Mouse (Mus musculus) heart, embryonic 16.5 days (tissue): ENCODE results near the gene Arl11. TPM values are rescaled to one million over a fixed set of nuclear protein-coding genes. Genes with fewer than 3 reads are reported as not detected.
"Not testable (repeated sequence)": the region's sequence is repeated elsewhere in the genome, so short reads cannot be mapped to it uniquely, and the experiment has no call there.

Experiments
- ATAC-seq: fragments of 200-750 bp; cut with Nextera tagmentation; replicated peaks from 2 replicates; pipeline ENCODE4 v1.8.0; 2017; ENCODE audit warnings: moderate number of reproducible peaks; ENCODE audit not compliant: insufficient read depth, low FRiP score; ENCODE audit errors: extremely low read depth
- H3K27ac ChIP-seq: fragments of 300-500 bp; sonication (generic); 2 replicates; pipeline ENCODE4 v1.5.1; 2014; ENCODE audit warnings: mild to moderate bottlenecking, low read length, control low read depth, moderate library complexity
- H3K27me3 ChIP-seq: fragments of 300-500 bp; sonication (generic); 2 replicates; pipeline ENCODE4 v1.6.1; 2014; ENCODE audit warnings: low read length, mixed read lengths; ENCODE audit not compliant: control insufficient read depth, insufficient read depth
- H3K36me3 ChIP-seq: fragments of 300-500 bp; sonication (generic); 2 replicates; pipeline ENCODE4 v1.6.1; 2014; ENCODE audit not compliant: control insufficient read depth, insufficient read depth
- H3K4me1 ChIP-seq: fragments of 300-500 bp; sonication (generic); 2 replicates; pipeline ENCODE4 v1.6.1; 2014; ENCODE audit warnings: low read length, mixed read lengths; ENCODE audit not compliant: control insufficient read depth, insufficient read depth
- H3K4me2 ChIP-seq: fragments of 300-500 bp; sonication (generic); 2 replicates; pipeline ENCODE4 v1.6.1; 2014; ENCODE audit warnings: low read depth, mild to moderate bottlenecking, control low read depth, low read length
- H3K4me3 ChIP-seq: fragments of 300-500 bp; sonication (generic); 2 replicates; pipeline ENCODE4 v1.5.1; 2014; ENCODE audit warnings: mild to moderate bottlenecking, control low read depth, low read length
- H3K9ac ChIP-seq: fragments of 300-500 bp; sonication (generic); 2 replicates; pipeline ENCODE4 v1.6.1; 2014; ENCODE audit warnings: low read length, control low read depth
- H3K9me3 ChIP-seq: fragments of 300-500 bp; sonication (generic); replicated peaks from 2 replicates; pipeline ENCODE4 v1.6.1; 2016; ENCODE audit warnings: low read length; ENCODE audit not compliant: control insufficient read depth
- WGBS: fragments of 180-500 bp; shearing (Covaris S2); extraction: QIAGEN DNeasy Blood & Tissue Kit; methylation state at CpG from one replicate; pipeline ENCODE4 v1.1.7; 2014; 5-methylcytosine and 5-hydroxymethylcytosine counted together
- polyA plus RNA-seq: library from polyadenylated mRNA; unstranded; fragments of >200 nt; fragmentation: Nextera tagmentation; extraction: Ambion mirVana; gene quantifications from 2 replicates; pipeline ENCODE4 v1.2.1, GENCODE M21; 2015

Gene Arl11
- polyA plus RNA-seq, 1 experiment from 2014 or later = 1.3 TPM

- Histone ChIP-seq H3K9me3 (peaks cover 5% of the 10 kb centered on the region), H3K4me1 (no peaks in the 10 kb centered on the region), H3K36me3 (no peaks in the 10 kb centered on the region), H3K27me3 (no peaks in the 10 kb centered on the region), H3K27ac (no peak overlapping the region), H3K4me2 (no peak overlapping the region), H3K4me3 (no peak overlapping the region), H3K9ac (no peak overlapping the region)
- no peak for ATAC-seq
- WGBS = 78% methylated on average over 4 of the region's 4 CpGs
Measured at GRCm38 (mm10) chr14:61321200-61321599, 11.6 kb downstream of the Arl11 start.

- no peak overlapping the region for H3K27ac ChIP-seq
- H3K4me1 ChIP-seq = peaks cover 4% of the 10 kb centered on the region; the same call in 1 of the 2 replicates
- H3K4me3 ChIP-seq = no peak overlapping the region
- no peak for ATAC-seq
- no peaks in the 10 kb centered on the region for H3K27me3 ChIP-seq
- 93% methylated on average over 1 of the region's 1 CpGs for WGBS
- no peaks in the 10 kb centered on the region for H3K36me3 ChIP-seq
- H3K9ac ChIP-seq = no peak overlapping the region
- peaks cover 5% of the 10 kb centered on the region for H3K9me3 ChIP-seq
- no peak overlapping the region for H3K4me2 ChIP-seq
Measured at GRCm38 (mm10) chr14:61322740-61323139, 13.2 kb downstream of the Arl11 start.

GRCm38 (mm10) chr14:61327007-61327406 lies 17.5 kb downstream of the Arl11 start:
- WGBS = 27% methylated on average over 6 of the region's 6 CpGs
- H3K27me3 ChIP-seq, H3K36me3 ChIP-seq, H3K9me3 ChIP-seq, ATAC-seq, H3K9ac ChIP-seq, H3K4me3 ChIP-seq, H3K4me2 ChIP-seq, H3K27ac ChIP-seq: not testable (repeated sequence)
- peaks cover 14% of the 10 kb centered on the region for H3K4me1 ChIP-seq

- ATAC-seq = peak; percentile 74
Measured at GRCm38 (mm10) chr14:61327618-61328450, 18.3 kb downstream of the Arl11 start.

GRCm38 (mm10) chr14:61330591-61330990 lies 21.0 kb downstream of the Arl11 start:
- H3K9ac ChIP-seq = peak overlapping the region; percentile 46
- H3K9me3 ChIP-seq = no peaks in the 10 kb centered on the region
- peak overlapping the region; percentile 57 for H3K4me2 ChIP-seq
- peaks cover 14% of the 10 kb centered on the region for H3K4me1 ChIP-seq
- H3K36me3 ChIP-seq = no peaks in the 10 kb centered on the region
- peak overlapping the region; percentile 85 for H3K27ac ChIP-seq
- no peak for ATAC-seq
- 59% methylated on average over 11 of the region's 11 CpGs for WGBS
- no peaks in the 10 kb centered on the region for H3K27me3 ChIP-seq
- H3K4me3 ChIP-seq = no peak overlapping the region

More at GRCm38 (mm10) chr14:61327618-61328450, 18.3 kb downstream of the Arl11 start:
- Histone ChIP-seq H3K4me3 (peak overlapping the region; percentile 29), H3K4me1 (peaks cover 14% of the 10 kb centered on the region), H3K4me2 (peak overlapping the region; percentile 63), H3K27ac (0 out of 2 replicates have a peak overlapping the region, but pooled peaks have one; percentile 2), H3K36me3 (no peaks in the 10 kb centered on the region), H3K9me3 (no peaks in the 10 kb centered on the region; the same call in 1 of the 2 replicates), H3K27me3 (no peaks in the 10 kb centered on the region), H3K9ac (peak overlapping the region; percentile 52)
- 31% methylated on average over 19 of the region's 19 CpGs for WGBS

GRCm38 (mm10) chr14:61330996-61331561 lies 21.5 kb downstream of the Arl11 start:
- Histone ChIP-seq H3K36me3 (no peaks in the 10 kb centered on the region), H3K9me3 (no peaks in the 10 kb centered on the region), H3K9ac (peak overlapping the region; percentile 67), H3K4me1 (peaks cover 14% of the 10 kb centered on the region), H3K27me3 (no peaks in the 10 kb centered on the region), H3K4me3 (no peak overlapping the region), H3K4me2 (peak overlapping the region; percentile 57), H3K27ac (peak overlapping the region; percentile 85)
- WGBS = 12% methylated on average over 13 of the region's 13 CpGs
- peak; percentile 81 for ATAC-seq

GRCm38 (mm10) chr14:61339381-61339780 lies 29.8 kb downstream of the Arl11 start:
- WGBS = 80% methylated on average over 4 of the region's 4 CpGs
- ATAC-seq = no peak
- H3K4me3 ChIP-seq = no peak overlapping the region

GRCm38 (mm10) chr14:61344590-61344989 lies 35.0 kb downstream of the Arl11 start:
- Histone ChIP-seq H3K9me3 (no peaks in the 10 kb centered on the region), H3K9ac (no peak overlapping the region), H3K4me1 (no peaks in the 10 kb centered on the region), H3K27ac (no peak overlapping the region), H3K27me3 (no peaks in the 10 kb centered on the region), H3K4me2 (no peak overlapping the region), H3K36me3 (no peaks in the 10 kb centered on the region), H3K4me3 (no peak overlapping the region)
- 73% methylated on average over 5 of the region's 5 CpGs for WGBS
- ATAC-seq = no peak

More at GRCm38 (mm10) chr14:61339381-61339780, 29.8 kb downstream of the Arl11 start:
- Histone ChIP-seq H3K27me3 (no peaks in the 10 kb centered on the region), H3K27ac (no peak overlapping the region), H3K36me3 (no peaks in the 10 kb centered on the region), H3K4me2 (no peak overlapping the region), H3K9me3 (no peaks in the 10 kb centered on the region), H3K4me1 (no peaks in the 10 kb centered on the region), H3K9ac (no peak overlapping the region)
